8 mouse cellular contexts compared by ENCODE assay signal in genomic region chr7:79272789-79273718, GRCm38 (mm10). TPM values are rescaled to one million over a fixed set of nuclear protein-coding genes. Genes with fewer than 3 reads are reported as not detected.
DNase-seq lines count a peak whose midpoint lies in the region; ATAC-seq lines count a peak whose summit lies in the region.

Gene Abhd2, plus strand, starts transcription at chr7:79273199.

- H3K4me1 ChIP-seq in hindbrain, embryonic 16.5 days (ENCODE audit: control insufficient read depth, insufficient read depth, low read depth, low read length): peaks cover 28% of the 10 kb centered on the region

- no peaks in the 10 kb centered on the region for H3K27me3 ChIP-seq in hindbrain, embryonic 16.5 days (replicated peaks; ENCODE audit: control insufficient read depth, insufficient read depth, low read length)

- peak within 1 kb of the TSS; percentile 85 for H3K4me2 ChIP-seq in hindbrain, embryonic 16.5 days (ENCODE audit: low read length)

- peak within 1 kb of the TSS; percentile 76 for H3K9ac ChIP-seq in hindbrain, embryonic 16.5 days (ENCODE audit: low read depth, low read length)

- no peaks in the 10 kb centered on the region for H3K9me3 ChIP-seq in hindbrain, embryonic 16.5 days (ENCODE audit: control insufficient read depth, low read length)

- peak; percentile 94 for DNase-seq in WW6 (ENCODE audit: low read depth, low spot score)
- peak; percentile 100 for DNase-seq in cerebellum, postnatal 4 days (ENCODE audit: low spot score in 2 of 2)
- DNase-seq in gastrocnemius, adult 18-20 months (ENCODE audit: low spot score): peak; percentile 100
- DNase-seq in left cerebral cortex, adult 18-20 months (ENCODE audit: low spot score in 2 of 2): peak; percentile 100
- DNase-seq in right cerebral cortex, adult 18-20 months: peak; percentile 100
- peak; percentile 100 for DNase-seq in urinary bladder, postnatal 10 days (ENCODE audit: low spot score)

- peak within 1 kb of the TSS; percentile 81 for H3K4me3 ChIP-seq in hindbrain, embryonic 16.5 days (ENCODE audit: low read length)
- peak within 1 kb of the TSS; percentile 82 for H3K4me3 ChIP-seq in macrophage (ENCODE audit: inconsistent target)

- H3K36me3 ChIP-seq in hindbrain, embryonic 16.5 days (ENCODE audit: control insufficient read depth, insufficient read depth, low read length): no peaks in the 10 kb centered on the region
- H3K36me3 ChIP-seq in macrophage (ENCODE audit: inconsistent target): no peaks in the 10 kb centered on the region

- H3K27ac ChIP-seq in hindbrain, embryonic 16.5 days (ENCODE audit: low read depth, low read length): peak within 1 kb of the TSS; percentile 89
- 0 out of 2 replicates have a peak within 1 kb of the TSS, but pooled peaks have one; percentile 15 for H3K27ac ChIP-seq in macrophage

- under 1% methylated on average over 52 of the region's 54 CpGs for WGBS in hindbrain, embryonic 16.5 days
- under 1% methylated on average over 54 of the region's 54 CpGs for WGBS in macrophage (ENCODE audit: missing documents)

- H3K79me2 ChIP-seq in macrophage (ENCODE audit: inconsistent target): peaks cover 49% of the 10 kb centered on the region

- peak; percentile 100 for ATAC-seq in hindbrain, embryonic 16.5 days

RNA-seq across cellular contexts. Expression of gene Abhd2, which starts in this region (rescaled TPM):
- 1 to 10 TPM; 3.8 to 4.7 TPM for total RNA-seq in gastrocnemius, adult 18-20 months (2021)
- polyA plus RNA-seq in hindbrain, embryonic 16.5 days (2015; fragmentation: Nextera tagmentation; extraction: Ambion mirVana): 16.3 and 21.4 TPM in 2 replicates
- total RNA-seq in left cerebral cortex, adult 18-20 months (2021): 10 to 100 TPM; 87.3 to 92.1 TPM
- total RNA-seq in macrophage (2018; cell fraction: chromatin; rRNA removed): 10 to 100 TPM in 20 of 26 experiments, 1 to 10 TPM in 6; 5.7 to 26.0 (median 15.5) TPM
- 10 to 100 TPM; 30.4 to 51.5 (median 40.0) TPM for total RNA-seq in macrophage (2018; cell fraction: cytosol; rRNA removed)
- total RNA-seq in macrophage (2018; cell fraction: nucleus; rRNA removed): 10 to 100 TPM; 19.5 to 74.0 (median 47.3) TPM
- polyA plus RNA-seq in macrophage (2018): 18.4 to 25.1 TPM (median 23.3 TPM) in 3 replicates

Comparison
In these comparisons a context has a peak if more than half of its experiments do, and no peak if none do; other contexts are left out.
1. Peak in every context shown above with its lines: DNase-seq, ATAC-seq, H3K4me3 ChIP-seq and H3K27ac ChIP-seq.
2. RNA of gene Abhd2 (total RNA-seq): 87.3 to 92.1 TPM in left cerebral cortex, adult 18-20 months; 3.8 to 4.7 TPM in gastrocnemius, adult 18-20 months; every median in the first group is over 10 times any median in the second.